Mouse (Mus musculus) right cerebral cortex, postnatal 10 days (tissue): ENCODE data around the gene Mrpl50.
"Not testable (repeated sequence)": the region's sequence is repeated elsewhere in the genome, so short reads cannot be mapped to it uniquely, and the experiment has no call there.

Experiments used
- DNase-seq, 2 experiments: peaks; one replicate each; pipeline ENCODE4 v3.0.0; 2021; ENCODE audit warnings: low spot score in 2 of 2

Gene Mrpl50

GRCm38 (mm10) chr4:49520572-49521340 lies at the start of gene Mrpl50, which contains the start of gene Zfp189:
TSS of gene Mrpl50 (minus strand) at chr4:49521093.
TSS of gene Zfp189 (plus strand) at chr4:49521176.
- peak; percentile 98 to 99 for DNase-seq

DNA sequence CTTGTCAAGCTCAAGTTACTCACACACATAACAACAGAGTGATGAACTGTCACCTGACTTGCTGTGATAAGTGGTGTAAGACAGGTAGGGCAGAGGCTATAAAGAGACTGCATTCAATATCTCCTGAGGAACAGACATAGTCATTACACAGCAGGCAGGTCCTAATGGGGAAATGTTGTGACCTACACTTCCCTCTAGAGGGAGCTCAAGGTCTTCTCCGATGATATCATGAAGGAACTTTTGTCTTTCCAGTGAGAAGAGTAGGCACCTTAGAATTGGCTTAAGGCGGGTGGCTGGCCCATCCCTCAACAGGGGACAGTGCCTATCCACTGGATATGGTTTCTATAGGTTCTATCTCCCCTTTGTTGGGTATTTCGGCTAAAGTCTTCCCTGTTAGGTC lies 46.7 kb upstream of the Mrpl50 start:
- DNase-seq, result peak; percentile 69 to 72

GRCm38 (mm10) chr4:49559915-49560772 lies 39.3 kb upstream of the Mrpl50 start:
- DNase-seq, result peak; percentile 37 to 50

DNA sequence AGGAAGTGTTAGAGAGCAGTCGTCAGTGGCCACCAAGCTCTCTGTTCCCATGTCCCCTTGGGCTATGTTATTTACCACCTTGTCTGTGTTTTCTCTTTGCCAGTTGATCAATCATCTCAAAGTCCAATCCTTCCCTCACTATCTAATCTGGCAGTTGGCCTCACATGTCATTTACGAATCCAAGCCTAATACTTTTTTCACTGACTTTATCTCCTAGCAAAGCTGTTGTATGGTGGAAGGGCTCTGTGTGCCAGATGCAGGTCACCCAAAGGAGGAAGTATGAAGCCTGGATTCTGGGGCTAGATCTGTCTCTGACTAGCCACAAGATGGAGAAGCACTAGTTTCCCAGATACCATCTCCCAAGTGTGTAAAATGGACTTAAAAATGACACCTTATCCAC lies 37.3 kb upstream of the Mrpl50 start:
- DNase-seq, result no peak

- DNase-seq, result peak in 1 of 2 experiments; percentile 31
These were observed 36.5 kb upstream of the Mrpl50 start for GRCm38 (mm10) chr4:49557375-49557774.

DNA sequence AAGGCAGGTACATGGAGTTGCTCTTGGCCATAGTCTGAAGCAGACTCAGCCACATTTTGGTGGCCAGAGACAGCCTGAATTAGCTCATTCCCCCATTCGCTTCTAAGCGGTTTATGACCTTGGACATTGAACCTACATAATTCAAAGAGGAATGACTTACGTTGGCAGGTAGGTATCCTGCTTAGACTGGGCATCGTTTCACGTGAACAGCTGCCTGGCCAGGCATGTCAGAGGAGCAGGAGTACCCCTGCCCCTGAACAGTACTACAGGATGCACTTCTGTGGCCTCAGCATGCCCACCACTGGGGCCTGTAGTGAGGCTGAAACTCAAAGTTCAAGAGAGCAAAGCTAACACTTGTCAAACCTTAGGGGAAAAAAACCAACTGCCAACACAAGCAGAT lies 32.5 kb upstream of the Mrpl50 start:
- DNase-seq, result no peak

DNA sequence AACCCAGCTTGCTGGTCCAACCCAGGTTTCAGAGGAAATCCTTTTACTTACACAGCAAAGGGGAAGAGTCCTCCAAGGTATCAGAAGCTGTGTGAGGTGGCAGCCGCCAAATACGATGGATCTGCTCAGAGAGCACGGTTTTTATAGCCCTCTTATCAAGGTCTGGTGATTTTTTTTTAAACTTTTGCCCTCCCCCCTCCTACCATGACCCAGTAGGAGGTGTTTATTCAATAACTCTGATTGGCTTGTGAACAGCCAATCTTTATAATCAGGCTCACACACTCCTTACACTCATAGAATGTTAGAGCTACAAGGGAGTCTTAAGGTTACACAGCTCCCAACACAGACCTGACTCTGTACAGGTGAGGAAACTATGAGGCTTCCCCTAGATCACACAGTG lies 28.5 kb upstream of the Mrpl50 start, which contains the start of gene Aldob:
Aldob (minus strand) TSS at position 164 of the 400 bp plus-strand sequence.
- no peak for DNase-seq

- DNase-seq, result no peak
These were observed 26.8 kb upstream of the Mrpl50 start for GRCm38 (mm10) chr4:49547544-49548219.

DNA sequence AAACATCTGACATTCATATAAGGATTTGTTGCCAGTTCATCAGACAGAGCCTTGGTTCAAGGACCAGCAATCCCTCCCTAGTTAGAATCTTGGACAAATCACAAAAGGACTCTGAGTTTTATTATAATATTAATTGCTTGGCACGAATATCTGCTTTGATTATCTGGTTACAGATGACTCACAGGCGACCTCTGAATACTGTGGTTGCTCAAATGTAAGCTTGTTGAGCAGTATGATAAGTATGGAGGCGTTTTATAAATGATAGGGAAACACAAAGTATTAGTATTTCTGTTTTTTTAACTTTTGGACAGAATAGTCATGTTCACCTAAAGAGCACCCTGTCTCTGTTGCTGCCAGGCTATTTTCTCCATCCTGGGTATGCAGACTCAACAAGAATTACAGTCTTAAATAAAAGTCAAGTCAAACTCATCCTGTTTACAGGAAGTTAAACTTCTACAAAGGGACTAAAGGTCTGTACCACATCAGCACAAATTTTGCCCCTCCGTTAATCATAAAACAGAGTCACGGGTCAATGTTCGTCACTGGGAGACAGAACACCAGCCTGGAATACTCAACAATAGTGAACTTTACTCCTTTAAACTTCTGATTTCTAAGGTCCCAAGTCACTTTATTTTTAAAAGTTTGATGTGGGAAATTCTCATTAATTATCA lies 26.1 kb upstream of the Mrpl50 start:
- DNase-seq, result no peak

DNA sequence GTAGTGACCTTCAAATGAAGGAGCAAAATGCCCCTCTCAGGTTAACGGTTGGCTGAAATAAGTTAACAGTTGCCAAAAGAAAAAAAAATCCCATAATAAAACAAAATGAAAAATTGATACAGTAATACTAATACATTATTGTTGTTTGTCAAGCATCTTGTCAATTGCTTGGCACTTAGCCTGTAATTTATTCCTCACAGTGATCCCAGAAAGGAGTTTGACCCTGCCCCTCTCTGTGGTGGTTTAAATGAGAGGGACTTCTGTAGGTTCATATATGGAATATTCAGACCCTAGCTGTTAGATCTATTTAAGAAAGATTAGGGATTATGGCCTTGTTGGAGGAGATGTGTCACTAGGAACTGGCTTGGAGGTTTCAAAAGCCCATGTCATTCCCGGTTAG lies 25.1 kb upstream of the Mrpl50 start:
- DNase-seq, result no peak

DNA sequence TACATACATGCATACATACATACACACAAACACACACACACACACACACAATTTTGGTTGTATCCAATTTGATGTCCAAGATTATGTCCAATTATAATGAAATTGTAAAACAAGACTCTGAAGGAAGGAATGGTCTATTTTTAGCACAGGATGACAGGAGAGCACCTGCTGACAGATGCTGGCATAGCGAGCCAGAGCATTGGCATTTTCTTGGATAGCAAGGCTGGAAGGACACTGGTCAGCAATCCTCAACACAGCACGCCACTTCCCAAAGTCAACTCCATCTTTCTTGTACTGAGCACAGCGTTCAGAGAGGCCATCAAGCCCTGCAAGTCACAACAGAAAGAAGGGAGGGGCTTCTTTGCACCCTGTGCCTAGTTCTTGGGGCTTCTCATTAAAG lies 20.1 kb upstream of the Mrpl50 start:
- DNase-seq, result no peak

DNA sequence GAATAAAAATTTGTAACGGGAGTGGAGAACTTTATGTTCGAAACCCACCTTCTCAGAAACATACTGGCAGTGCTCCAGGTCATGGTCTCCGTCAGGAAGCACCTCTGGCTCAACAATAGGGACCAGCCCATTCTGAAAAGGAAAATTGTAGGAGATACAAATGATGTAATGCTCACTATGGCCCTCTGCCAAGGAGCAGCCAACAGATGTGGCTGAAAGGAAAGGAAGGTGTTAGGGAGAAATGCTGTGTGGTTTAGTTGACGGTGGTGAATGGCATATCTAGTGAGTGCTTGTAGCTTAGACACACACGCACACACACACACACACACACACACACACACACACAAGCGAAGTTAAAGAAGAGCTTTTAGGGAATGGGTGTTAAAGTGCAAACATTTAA lies 18.8 kb upstream of the Mrpl50 start:
- no peak for DNase-seq

- no peak for DNase-seq
These were observed 15.8 kb upstream of the Mrpl50 start for GRCm38 (mm10) chr4:49536671-49537070.

GRCm38 (mm10) chr4:49535675-49536294 lies 14.9 kb upstream of the Mrpl50 start:
- DNase-seq, result no peak

DNA sequence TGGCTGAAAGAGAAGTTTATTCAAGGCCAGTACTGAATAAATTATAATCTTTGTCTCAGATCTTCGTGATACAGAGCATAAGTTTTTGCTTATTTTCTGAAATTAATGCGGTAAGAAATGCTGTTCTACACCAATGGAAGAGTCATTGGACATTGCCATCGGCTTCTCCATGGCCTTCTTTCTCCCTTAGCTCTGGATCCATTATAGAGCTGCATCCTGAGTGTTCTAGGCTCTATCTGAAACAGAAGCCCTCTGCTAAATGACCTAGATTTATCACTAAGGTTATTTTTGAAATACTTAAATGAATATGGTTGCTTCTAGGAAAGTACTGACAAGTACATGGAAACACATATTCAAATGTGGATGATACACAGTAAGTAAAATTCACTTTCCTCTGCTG lies 14.1 kb upstream of the Mrpl50 start:
- DNase-seq, result no peak

DNA sequence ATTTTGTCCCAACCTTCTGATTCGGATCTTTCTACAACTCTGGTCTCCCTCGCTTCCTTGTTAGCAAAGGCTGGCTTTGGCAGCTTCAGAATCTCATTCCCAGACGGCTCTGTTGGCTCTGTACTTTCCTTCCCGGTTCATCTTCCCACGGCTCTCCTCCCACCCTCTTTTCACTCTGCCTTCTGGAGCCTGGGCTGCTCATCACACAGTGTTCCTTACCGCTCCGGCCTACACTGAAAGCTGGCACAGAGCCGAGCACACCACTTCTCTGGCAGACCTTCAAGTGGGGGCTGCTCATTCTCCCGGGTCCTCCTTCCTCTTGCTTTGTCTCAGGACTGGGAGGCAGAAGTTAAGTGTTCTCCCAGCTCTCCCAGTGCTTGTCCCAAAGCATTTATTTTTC lies 1.7 kb upstream of the Mrpl50 start:
- DNase-seq, result peak; percentile 83 to 86

- no peak for DNase-seq
These were observed 453 bp upstream of the Mrpl50 start for GRCm38 (mm10) chr4:49521346-49521745.

DNA sequence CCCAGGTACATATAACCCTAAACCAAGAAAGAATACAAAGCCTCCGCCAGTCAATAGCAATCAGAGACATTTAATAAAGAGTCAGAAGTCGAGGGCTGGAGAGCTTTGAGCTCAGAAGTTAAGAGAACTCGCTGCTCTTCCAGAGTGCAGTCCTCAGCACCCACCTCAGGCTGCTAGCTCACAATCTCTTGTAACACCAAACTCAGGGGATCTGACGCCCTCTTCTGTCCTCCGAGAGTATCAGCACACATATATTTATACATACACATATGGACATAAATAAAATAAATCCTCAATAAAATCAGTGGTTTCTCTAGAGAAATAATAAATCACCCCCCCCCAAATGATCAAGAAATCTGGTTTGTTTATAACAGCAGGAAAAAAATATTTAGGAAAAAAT lies 1.4 kb downstream of the Mrpl50 start:
- no peak for DNase-seq

- no peak for DNase-seq
These were observed 6.5 kb downstream of the Mrpl50 start for GRCm38 (mm10) chr4:49514441-49514840.

DNA sequence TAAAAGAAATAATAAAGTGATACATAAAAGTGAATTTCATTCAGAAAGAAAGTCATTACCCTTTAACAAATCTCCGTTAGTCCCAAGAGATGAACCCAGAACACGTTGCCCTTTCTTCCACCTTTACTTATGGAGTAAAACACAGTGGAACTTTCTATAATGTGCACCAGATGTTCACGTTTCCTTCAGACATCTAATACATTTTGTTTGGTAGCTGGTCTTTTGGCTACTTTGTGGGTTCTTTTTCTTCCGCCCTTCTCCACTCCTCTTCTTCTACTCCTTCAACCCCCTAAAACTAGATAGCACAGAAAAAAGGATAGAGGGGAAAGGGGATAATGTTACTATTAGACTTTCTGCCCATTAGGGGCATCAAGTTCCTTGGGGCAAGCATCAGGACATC lies 8.3 kb downstream of the Mrpl50 start:
- DNase-seq, result no peak

DNA sequence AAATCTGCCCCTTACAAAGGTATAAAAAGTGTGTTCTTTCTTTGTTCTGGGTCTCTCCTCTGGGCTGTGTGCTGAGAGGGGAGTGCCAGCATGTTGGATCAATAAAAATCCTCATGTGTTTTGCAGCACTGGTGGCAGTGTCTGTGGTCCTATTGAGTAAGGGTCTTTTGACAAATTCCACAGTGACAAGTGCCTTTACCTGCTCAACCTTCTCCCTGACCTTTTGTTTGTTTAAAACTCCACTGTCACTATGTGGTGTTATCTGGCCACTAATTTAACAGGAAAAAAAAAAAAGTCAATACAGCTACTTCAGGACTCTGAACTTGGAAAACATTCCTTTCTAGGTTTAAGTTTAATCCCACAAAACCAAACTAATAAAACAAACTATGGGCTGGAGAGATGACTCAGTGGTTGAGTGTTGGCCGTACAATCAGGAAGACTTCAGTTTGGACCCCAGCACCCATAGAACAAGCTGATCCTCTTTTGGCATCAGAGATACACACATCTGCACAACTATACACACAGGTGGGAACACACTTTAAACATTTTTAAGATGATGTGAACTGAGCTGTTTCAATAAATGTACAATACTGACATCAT lies 10.6 kb downstream of the Mrpl50 start:
- DNase-seq, result not testable (repeated sequence)
